Mouse (Mus musculus): Measurements from ENCODE around the gene Herpud1. TPM values are rescaled to one million over a fixed set of nuclear protein-coding genes. Genes with fewer than 3 reads are reported as not detected.

Gene Herpud1
- total and polyA plus RNA-seq, 3 experiments: 216 to 349 (median 272) TPM

DNA sequence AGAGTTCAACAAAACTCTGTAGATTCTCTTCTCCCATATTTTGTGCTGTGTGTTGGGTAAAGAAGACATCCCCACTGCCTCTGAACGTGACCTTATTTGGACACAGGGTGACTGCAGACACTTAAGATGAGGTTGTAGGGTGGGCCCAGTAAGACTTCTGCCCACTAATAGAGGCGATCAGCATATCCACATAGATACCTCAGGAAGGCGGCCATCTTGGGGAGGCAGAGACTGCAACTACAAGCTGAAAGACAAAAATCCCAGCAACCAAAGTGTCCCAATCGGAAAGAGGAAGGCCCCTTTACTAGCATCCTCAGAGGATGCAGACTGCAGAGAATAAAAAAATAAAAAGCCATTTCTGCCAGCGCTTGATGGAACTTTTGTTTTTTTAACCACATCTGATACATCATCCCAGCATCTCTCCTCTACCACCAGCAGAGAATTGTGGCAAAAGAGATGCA lies 49.9 kb downstream of the Herpud1 start:
- Histone ChIP-seq H3K79me2 (replicated peaks; ENCODE audit: control insufficient read depth, insufficient read depth, low read length) (no peaks in the 10 kb centered on the region), H3K4me3 (no peak overlapping the region), H3K27me3 (ENCODE audit: control insufficient read depth, insufficient read depth, low read length) (no peaks in the 10 kb centered on the region), H3K4me1 (ENCODE audit: control insufficient read depth, insufficient read depth, low read length) (peaks cover 2% of the 10 kb centered on the region; the same call in 1 of the 2 replicates), H3K27ac (no peak overlapping the region), H3K36me3 (ENCODE audit: control insufficient read depth, insufficient read depth, low read length) (no peaks in the 10 kb centered on the region), H3K9ac (ENCODE audit: low read depth, low read length) (no peak overlapping the region)
- WGBS: 93% methylated on average over 5 of the region's 5 CpGs
- no peak for DNase-seq
- intact Hi-C loops (cut with DNase I): loop anchor here (5.0 kb wide), 1 partner anchor 36 kb away; no protein-coding TSS in a partner anchor
- TF ChIP-seq POLR2A (IDR thresholded peaks at IDR 0.05; ENCODE audit: insufficient read depth, low read depth, low read length) (no peak), EP300 (IDR thresholded peaks at IDR 0.05; ENCODE audit: insufficient read depth, low read depth, low read length) (no peak)

DNA sequence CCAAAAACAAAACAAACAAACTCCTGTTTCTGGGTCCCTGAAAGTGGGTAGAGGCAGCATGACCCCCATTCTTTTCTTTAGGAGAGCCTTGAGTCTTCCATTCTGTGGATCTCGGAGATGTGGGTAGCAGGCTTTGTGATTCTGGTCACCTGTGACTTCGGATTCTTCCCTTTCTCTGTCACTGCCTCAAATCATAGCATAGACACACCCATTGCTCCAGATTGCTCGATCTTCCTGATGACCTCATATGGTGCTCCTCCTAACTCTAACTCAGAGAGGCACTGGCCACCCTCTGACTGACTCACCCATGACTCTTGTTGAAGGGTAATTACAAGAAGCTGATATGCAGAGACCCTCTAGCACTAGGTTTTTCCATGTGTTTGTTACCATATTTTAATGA lies 50.7 kb downstream of the Herpud1 start:
- no peaks in the 10 kb centered on the region for H3K79me2 ChIP-seq (replicated peaks; ENCODE audit: control insufficient read depth, insufficient read depth, low read length)
- no peak overlapping the region for H3K4me3 ChIP-seq
- 62% methylated on average over 3 of the region's 3 CpGs for WGBS
- TF ChIP-seq CTCF (IDR thresholded peaks at IDR 0.05) (no peak), POLR2A (IDR thresholded peaks at IDR 0.05; ENCODE audit: insufficient read depth, low read depth, low read length) (no peak), EP300 (IDR thresholded peaks at IDR 0.05; ENCODE audit: insufficient read depth, low read depth, low read length) (no peak)
- intact Hi-C loops (cut with DNase I): loop anchor here (5.0 kb wide), 1 partner anchor 35 kb away; no protein-coding TSS in a partner anchor
- no peaks in the 10 kb centered on the region for H3K27me3 ChIP-seq (ENCODE audit: control insufficient read depth, insufficient read depth, low read length)
- H3K27ac ChIP-seq: no peak overlapping the region
- DNase-seq: no peak
- H3K9ac ChIP-seq (ENCODE audit: low read depth, low read length): no peak overlapping the region
- peaks cover 2% of the 10 kb centered on the region; the same call in 1 of the 2 replicates for H3K4me1 ChIP-seq (ENCODE audit: control insufficient read depth, insufficient read depth, low read length)
- no peaks in the 10 kb centered on the region for H3K36me3 ChIP-seq (ENCODE audit: control insufficient read depth, insufficient read depth, low read length)

DNA sequence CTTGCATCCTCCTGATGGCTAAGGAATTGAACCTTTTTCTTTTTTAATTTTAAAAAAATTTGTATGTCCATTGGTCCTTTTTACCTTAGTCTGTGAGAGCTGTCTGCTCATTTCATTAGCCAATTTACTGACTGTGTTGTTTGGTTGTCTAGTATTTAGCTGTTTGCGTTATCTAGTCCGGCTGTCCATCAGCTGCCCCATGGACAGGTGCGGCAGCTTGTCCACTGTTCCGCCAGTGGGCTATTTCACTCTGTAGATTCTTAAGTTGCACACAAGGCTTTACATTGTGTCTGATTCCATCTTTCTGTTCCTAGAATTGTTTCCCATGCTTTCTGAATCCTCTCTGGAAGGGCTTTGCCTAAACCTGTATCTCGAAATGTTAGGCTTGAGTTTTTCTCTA lies 52.4 kb downstream of the Herpud1 start:
- Histone ChIP-seq H3K36me3 (ENCODE audit: control insufficient read depth, insufficient read depth, low read length) (no peaks in the 10 kb centered on the region), H3K27me3 (ENCODE audit: control insufficient read depth, insufficient read depth, low read length) (no peaks in the 10 kb centered on the region), H3K4me1 (ENCODE audit: control insufficient read depth, insufficient read depth, low read length) (peaks cover 3% of the 10 kb centered on the region), H3K27ac (no peak overlapping the region), H3K79me2 (replicated peaks; ENCODE audit: control insufficient read depth, insufficient read depth, low read length) (no peaks in the 10 kb centered on the region), H3K4me3 (no peak overlapping the region), H3K9ac (ENCODE audit: low read depth, low read length) (no peak overlapping the region)
- DNase-seq: no peak
- intact Hi-C loops (cut with DNase I): loop anchor here (5.0 kb wide), 1 partner anchor 34 kb away; no protein-coding TSS in a partner anchor
- TF ChIP-seq CTCF (IDR thresholded peaks at IDR 0.05) (no peak), POLR2A (IDR thresholded peaks at IDR 0.05; ENCODE audit: insufficient read depth, low read depth, low read length) (no peak), EP300 (IDR thresholded peaks at IDR 0.05; ENCODE audit: insufficient read depth, low read depth, low read length) (no peak)
- 91% methylated on average over 5 of the region's 5 CpGs for WGBS

DNA sequence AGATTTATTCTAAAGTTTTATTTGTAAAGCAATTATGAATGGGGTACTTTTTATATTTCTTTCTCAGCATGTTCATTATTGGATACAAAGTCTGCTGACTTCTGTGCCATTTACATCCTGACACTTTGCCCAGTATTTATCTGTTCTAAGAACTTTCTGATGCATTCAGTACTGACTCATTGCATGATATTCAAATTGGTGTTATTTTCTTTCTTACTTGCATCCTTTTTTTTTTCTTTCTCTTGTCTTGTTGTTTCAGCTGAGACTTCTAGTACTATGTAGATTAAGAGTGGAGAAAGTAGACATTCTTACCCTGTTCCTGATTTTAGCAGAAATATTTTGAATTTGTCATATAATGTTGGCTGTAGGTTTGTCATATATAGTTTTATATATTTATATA lies 53.5 kb downstream of the Herpud1 start:
- H3K27ac ChIP-seq: no peak overlapping the region
- peaks cover 3% of the 10 kb centered on the region for H3K4me1 ChIP-seq (ENCODE audit: control insufficient read depth, insufficient read depth, low read length)
- no peak overlapping the region for H3K4me3 ChIP-seq
- no peak for DNase-seq
- no peaks in the 10 kb centered on the region for H3K27me3 ChIP-seq (ENCODE audit: control insufficient read depth, insufficient read depth, low read length)
- H3K36me3 ChIP-seq (ENCODE audit: control insufficient read depth, insufficient read depth, low read length): no peaks in the 10 kb centered on the region
- TF ChIP-seq EP300 (IDR thresholded peaks at IDR 0.05; ENCODE audit: insufficient read depth, low read depth, low read length): no peak
- TF ChIP-seq CTCF (IDR thresholded peaks at IDR 0.05): no peak
- TF ChIP-seq POLR2A (IDR thresholded peaks at IDR 0.05; ENCODE audit: insufficient read depth, low read depth, low read length): no peak
- H3K79me2 ChIP-seq (replicated peaks; ENCODE audit: control insufficient read depth, insufficient read depth, low read length): no peaks in the 10 kb centered on the region
- intact Hi-C loops (cut with DNase I): loop anchor here (5.0 kb wide), 1 partner anchor 33 kb away; no protein-coding TSS in a partner anchor
- H3K9ac ChIP-seq (ENCODE audit: low read depth, low read length): no peak overlapping the region

DNA sequence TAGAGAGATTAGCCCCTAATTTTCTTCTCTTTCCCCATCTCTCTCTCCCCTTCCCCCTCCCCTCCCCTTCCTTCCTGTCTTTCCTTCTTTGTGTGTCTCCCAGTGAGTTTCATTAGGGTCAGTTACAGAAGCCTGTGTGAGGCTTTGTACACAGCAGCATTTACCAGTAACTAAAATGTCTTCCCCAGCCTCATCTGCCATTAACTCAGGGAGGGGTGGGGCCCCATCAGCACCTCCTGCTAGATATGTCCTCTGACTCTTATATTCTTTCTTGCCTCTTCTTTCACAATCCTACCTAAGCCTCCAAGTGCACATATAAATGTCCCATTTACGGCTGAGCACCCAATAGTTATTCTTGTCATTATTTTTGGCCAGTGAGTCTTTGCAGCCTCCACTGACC lies 54.2 kb downstream of the Herpud1 start:
- TF ChIP-seq EP300 (IDR thresholded peaks at IDR 0.05; ENCODE audit: insufficient read depth, low read depth, low read length) (no peak), CTCF (IDR thresholded peaks at IDR 0.05) (no peak), POLR2A (IDR thresholded peaks at IDR 0.05; ENCODE audit: insufficient read depth, low read depth, low read length) (no peak)
- H3K27ac ChIP-seq: no peak overlapping the region
- DNase-seq: no peak
- intact Hi-C loops (cut with DNase I): no loop called here
- peaks cover 3% of the 10 kb centered on the region for H3K4me1 ChIP-seq (ENCODE audit: control insufficient read depth, insufficient read depth, low read length)
- no peaks in the 10 kb centered on the region for H3K27me3 ChIP-seq (ENCODE audit: control insufficient read depth, insufficient read depth, low read length)
- no peak overlapping the region for H3K9ac ChIP-seq (ENCODE audit: low read depth, low read length)
- H3K79me2 ChIP-seq (replicated peaks; ENCODE audit: control insufficient read depth, insufficient read depth, low read length): no peaks in the 10 kb centered on the region
- WGBS: 97% methylated on average over 1 of the region's 1 CpGs
- H3K36me3 ChIP-seq (ENCODE audit: control insufficient read depth, insufficient read depth, low read length): no peaks in the 10 kb centered on the region
- no peak overlapping the region for H3K4me3 ChIP-seq

DNA sequence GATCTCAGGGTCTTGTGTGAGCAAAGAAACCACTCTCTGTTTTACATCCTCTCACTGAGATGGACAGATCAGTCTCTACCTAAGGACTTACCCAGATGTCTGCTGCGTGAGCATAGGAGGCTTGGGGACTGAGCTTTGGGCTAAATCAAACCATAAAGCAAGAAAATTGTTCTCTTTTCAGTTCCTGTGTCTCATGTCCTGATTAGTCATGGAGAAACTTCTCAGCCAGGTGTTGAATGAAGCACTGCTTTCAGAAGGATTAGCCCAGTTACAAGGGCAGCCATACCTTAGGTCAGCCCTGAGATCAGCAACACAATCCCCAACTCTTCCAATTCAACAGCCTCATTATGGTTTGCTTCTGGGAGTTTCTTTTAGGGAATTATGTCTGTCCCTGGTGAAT lies 55.4 kb downstream of the Herpud1 start:
- no peak overlapping the region for H3K4me3 ChIP-seq
- H3K4me1 ChIP-seq (ENCODE audit: control insufficient read depth, insufficient read depth, low read length): peaks cover 3% of the 10 kb centered on the region
- no peak overlapping the region for H3K27ac ChIP-seq
- H3K36me3 ChIP-seq (ENCODE audit: control insufficient read depth, insufficient read depth, low read length): no peaks in the 10 kb centered on the region
- H3K27me3 ChIP-seq (ENCODE audit: control insufficient read depth, insufficient read depth, low read length): no peaks in the 10 kb centered on the region
- H3K9ac ChIP-seq (ENCODE audit: low read depth, low read length): no peak overlapping the region
- DNase-seq: no peak
- WGBS: 87% methylated on average over 1 of the region's 1 CpGs
- intact Hi-C loops (cut with DNase I): no loop called here
- H3K79me2 ChIP-seq (replicated peaks; ENCODE audit: control insufficient read depth, insufficient read depth, low read length): no peaks in the 10 kb centered on the region
- TF ChIP-seq CTCF (IDR thresholded peaks at IDR 0.05) (no peak), EP300 (IDR thresholded peaks at IDR 0.05; ENCODE audit: insufficient read depth, low read depth, low read length) (no peak), POLR2A (IDR thresholded peaks at IDR 0.05; ENCODE audit: insufficient read depth, low read depth, low read length) (no peak)
